Mouse (Mus musculus) forebrain, embryonic 14.5 days (tissue): Measurements from ENCODE around the gene Kpna7. TPM values are rescaled to one million over a fixed set of nuclear protein-coding genes. Genes with fewer than 3 reads are reported as not detected.
A peak's percentile ranks its signal among the peaks of the same experiment; 100 is the strongest.
"Not testable (repeated sequence)": the region's sequence is repeated elsewhere in the genome, so short reads cannot be mapped to it uniquely, and the experiment has no call there.

Experiments
- ATAC-seq: fragments of 200-750 bp; cut with Nextera tagmentation; 2 replicates; pipeline ENCODE4 v1.8.0; 2017; ENCODE audit warnings: mild to moderate bottlenecking, moderate library complexity
- DNase-seq: peaks from one replicate; pipeline ENCODE4 v3.0.0-alpha.2; 2015; ENCODE audit warnings: low spot score
- H3K27ac ChIP-seq: fragments of 300-500 bp; sonication (generic); 2 replicates; pipeline ENCODE4 v1.5.1; 2014; ENCODE audit warnings: low read depth, mild to moderate bottlenecking, control low read depth, low read length, moderate library complexity
- H3K27me3 ChIP-seq: fragments of 300-500 bp; sonication (generic); replicated peaks from 2 replicates; pipeline ENCODE4 v1.6.1; 2014; ENCODE audit warnings: low read length, control low read depth, mixed read lengths; ENCODE audit not compliant: control insufficient read depth, insufficient read depth
- H3K36me3 ChIP-seq: fragments of 300-500 bp; sonication (generic); 2 replicates; pipeline ENCODE4 v1.6.1; 2014; ENCODE audit warnings: low read length, control low read depth; ENCODE audit not compliant: control insufficient read depth, insufficient read depth
- H3K4me1 ChIP-seq: fragments of 300-500 bp; sonication (generic); 2 replicates; pipeline ENCODE4 v1.6.1; 2014; ENCODE audit warnings: antibody characterized with exemption, low read length, control low read depth; ENCODE audit not compliant: control insufficient read depth, insufficient read depth
- H3K4me2 ChIP-seq: fragments of 300-500 bp; sonication (generic); 2 replicates; pipeline ENCODE4 v1.6.1; 2014; ENCODE audit warnings: mild to moderate bottlenecking, control low read depth, low read length
- H3K4me3 ChIP-seq: fragments of 300-500 bp; sonication (generic); 2 replicates; pipeline ENCODE4 v1.5.1; 2014; ENCODE audit warnings: low read depth, low read length, control low read depth
- H3K9ac ChIP-seq: fragments of 300-500 bp; sonication (generic); 2 replicates; pipeline ENCODE4 v1.6.1; 2014; ENCODE audit warnings: mild to moderate bottlenecking, low read length, control low read depth, moderate library complexity
- H3K9me3 ChIP-seq: fragments of 300-500 bp; sonication (generic); replicated peaks from 2 replicates; pipeline ENCODE4 v1.6.1; 2016; ENCODE audit warnings: low read length, control low read depth, mixed read lengths; ENCODE audit not compliant: control insufficient read depth
- WGBS: fragments of 180-500 bp; shearing (Covaris S2); extraction: QIAGEN DNeasy Blood & Tissue Kit; methylation state at CpG from one replicate; pipeline ENCODE4 v1.1.7; 2014; 5-methylcytosine and 5-hydroxymethylcytosine counted together
- polyA plus RNA-seq: library from polyadenylated mRNA; unstranded; fragments of >200 nt; fragmentation: Nextera tagmentation; extraction: Ambion mirVana; gene quantifications from 2 replicates; pipeline ENCODE4 v1.2.1, GENCODE M21; 2014

Gene Kpna7
- polyA plus RNA-seq, 1 experiment from 2014 or later: not detected

GRCm38 (mm10) chr5:145113416-145113815 is 29.6 kb upstream of the Kpna7 start:
- no peaks in the 10 kb centered on the region for H3K9me3 ChIP-seq
- no peak overlapping the region for H3K27ac ChIP-seq
- 45% methylated on average over 2 of the region's 2 CpGs for WGBS
- H3K27me3 ChIP-seq: peaks cover 7% of the 10 kb centered on the region; the same call in 1 of the 2 replicates
- no peak for ATAC-seq
- no peak for DNase-seq
- peak overlapping the region; percentile 60; the same call in 1 of the 2 replicates for H3K4me2 ChIP-seq
- H3K4me1 ChIP-seq: 0 out of 2 replicates have a peak, but pooled peaks cover 2% of the 10 kb centered on the region
- H3K36me3 ChIP-seq: peaks cover 22% of the 10 kb centered on the region
- no peak overlapping the region for H3K9ac ChIP-seq
- no peak overlapping the region for H3K4me3 ChIP-seq

DNA sequence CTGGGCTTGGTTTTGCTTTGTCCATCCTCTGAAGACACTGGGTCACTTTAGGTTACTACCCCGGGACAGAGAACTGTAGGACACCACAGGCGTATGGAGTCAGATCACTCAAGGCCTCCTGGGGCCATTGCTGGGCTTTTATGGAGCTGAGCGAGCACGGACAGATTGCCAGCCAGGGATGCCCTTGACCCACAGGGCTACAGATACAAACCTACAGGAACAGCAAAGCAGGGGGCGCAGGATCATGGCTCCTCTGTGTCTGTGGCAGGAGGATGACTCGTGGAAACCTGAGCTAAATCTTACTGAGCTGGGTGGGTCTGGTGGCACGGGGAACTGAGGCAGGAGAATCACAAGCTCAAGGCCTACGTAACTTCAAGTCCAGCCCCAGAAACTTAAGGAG is 28.7 kb upstream of the Kpna7 start:
- 86% methylated on average over 8 of the region's 8 CpGs for WGBS
- Histone ChIP-seq H3K27ac (no peak overlapping the region), H3K9ac (no peak overlapping the region), H3K4me1 (0 out of 2 replicates have a peak, but pooled peaks cover 2% of the 10 kb centered on the region), H3K4me3 (no peak overlapping the region), H3K36me3 (peaks cover 30% of the 10 kb centered on the region), H3K4me2 (no peak overlapping the region), H3K9me3 (no peaks in the 10 kb centered on the region), H3K27me3 (peaks cover 7% of the 10 kb centered on the region; the same call in 1 of the 2 replicates)
- ATAC-seq (no peak), DNase-seq (no peak)

GRCm38 (mm10) chr5:145110401-145110800 is 26.6 kb upstream of the Kpna7 start:
- H3K4me2 ChIP-seq: no peak overlapping the region
- H3K27me3 ChIP-seq: peaks cover 7% of the 10 kb centered on the region; the same call in 1 of the 2 replicates
- H3K4me1 ChIP-seq: 0 out of 2 replicates have a peak, but pooled peaks cover 2% of the 10 kb centered on the region
- H3K4me3 ChIP-seq: no peak overlapping the region
- H3K9me3 ChIP-seq: no peaks in the 10 kb centered on the region
- no peak overlapping the region for H3K27ac ChIP-seq
- H3K36me3 ChIP-seq: peaks cover 52% of the 10 kb centered on the region
- ATAC-seq: no peak
- WGBS: 91% methylated on average over 6 of the region's 6 CpGs
- DNase-seq: no peak
- no peak overlapping the region for H3K9ac ChIP-seq

- peaks cover 96% of the 10 kb centered on the region for H3K36me3 ChIP-seq
- H3K4me3 ChIP-seq: no peak overlapping the region
- no peak for ATAC-seq
- DNase-seq: no peak
- no peak overlapping the region for H3K9ac ChIP-seq
- no peaks in the 10 kb centered on the region for H3K9me3 ChIP-seq
- H3K4me1 ChIP-seq: no peaks in the 10 kb centered on the region
- H3K4me2 ChIP-seq: no peak overlapping the region
- WGBS: 92% methylated on average over 9 of the region's 9 CpGs
- H3K27ac ChIP-seq: no peak overlapping the region
- no peaks in the 10 kb centered on the region for H3K27me3 ChIP-seq
These were observed 22.0 kb upstream of the Kpna7 start for GRCm38 (mm10) chr5:145105694-145106275.

DNA sequence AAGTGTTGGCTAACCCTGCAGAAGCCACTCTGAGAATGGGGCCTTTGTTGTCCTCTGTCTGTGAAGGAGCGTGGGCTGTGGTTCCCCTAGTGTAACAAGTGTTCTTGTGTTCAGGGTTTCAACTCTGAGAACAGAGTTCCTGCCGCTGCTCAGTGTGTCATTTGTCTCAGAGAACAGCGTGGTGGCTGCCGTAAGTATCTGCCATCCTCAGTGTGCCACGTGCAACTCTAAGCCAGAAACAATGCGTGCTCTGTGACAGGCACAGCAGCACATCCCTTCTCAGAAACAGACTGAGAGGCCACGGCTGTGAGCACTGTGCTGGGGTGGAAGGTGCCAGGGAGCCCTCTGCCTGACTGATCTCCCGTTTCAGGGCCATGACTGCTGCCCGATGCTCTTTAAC is 20.5 kb upstream of the Kpna7 start:
- no peaks in the 10 kb centered on the region for H3K27me3 ChIP-seq
- ATAC-seq: no peak
- H3K27ac ChIP-seq: no peak overlapping the region
- no peak overlapping the region for H3K4me3 ChIP-seq
- DNase-seq: no peak
- H3K9me3 ChIP-seq: no peaks in the 10 kb centered on the region
- H3K4me1 ChIP-seq: no peaks in the 10 kb centered on the region
- no peak overlapping the region for H3K4me2 ChIP-seq
- H3K36me3 ChIP-seq: peaks cover 96% of the 10 kb centered on the region
- H3K9ac ChIP-seq: no peak overlapping the region
- 92% methylated on average over 9 of the region's 9 CpGs for WGBS

GRCm38 (mm10) chr5:145102706-145103105 is 18.9 kb upstream of the Kpna7 start:
- no peaks in the 10 kb centered on the region for H3K9me3 ChIP-seq
- ATAC-seq: no peak
- no peak for DNase-seq
- no peak overlapping the region for H3K27ac ChIP-seq
- WGBS: 87% methylated on average over 4 of the region's 4 CpGs
- H3K4me2 ChIP-seq: no peak overlapping the region
- no peaks in the 10 kb centered on the region for H3K4me1 ChIP-seq
- no peak overlapping the region for H3K4me3 ChIP-seq
- H3K27me3 ChIP-seq: no peaks in the 10 kb centered on the region
- H3K36me3 ChIP-seq: peaks cover 96% of the 10 kb centered on the region
- no peak overlapping the region for H3K9ac ChIP-seq

DNA sequence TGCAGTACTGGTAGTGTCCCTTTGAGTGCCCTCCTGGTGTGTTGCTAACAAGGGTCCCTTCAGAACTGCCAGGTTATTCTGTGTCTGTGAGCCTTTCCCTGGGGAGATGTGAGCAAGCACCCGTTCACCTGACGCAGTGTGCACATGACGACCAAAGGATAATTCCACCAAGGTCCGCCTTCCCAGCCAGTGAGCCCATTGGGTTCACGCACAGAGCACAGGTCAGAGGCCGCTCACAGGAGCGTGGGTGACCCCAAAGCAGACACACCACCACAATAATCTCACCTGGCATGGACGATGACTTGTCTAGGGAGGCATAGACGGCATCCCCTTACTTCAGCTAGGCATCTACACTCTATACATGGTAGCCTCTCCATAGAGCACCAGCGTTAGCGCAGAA is 17.6 kb upstream of the Kpna7 start:
- not testable (repeated sequence) for DNase-seq, ATAC-seq, H3K4me1 ChIP-seq, H3K27me3 ChIP-seq, H3K27ac ChIP-seq, H3K9me3 ChIP-seq, H3K4me2 ChIP-seq, H3K9ac ChIP-seq, H3K4me3 ChIP-seq
- 97% methylated on average over 11 of the region's 11 CpGs for whole genome bisulfite sequencing
- peaks cover 96% of the 10 kb centered on the region for H3K36me3 ChIP-seq

GRCm38 (mm10) chr5:145100960-145101359 is 17.1 kb upstream of the Kpna7 start:
- Histone ChIP-seq H3K27ac (no peak overlapping the region), H3K9ac (no peak overlapping the region), H3K9me3 (no peaks in the 10 kb centered on the region), H3K4me2 (no peak overlapping the region), H3K4me1 (no peaks in the 10 kb centered on the region), H3K36me3 (peaks cover 96% of the 10 kb centered on the region), H3K4me3 (no peak overlapping the region), H3K27me3 (no peaks in the 10 kb centered on the region)
- DNase-seq (no peak), ATAC-seq (no peak)
- WGBS: 96% methylated on average over 9 of the region's 9 CpGs

- DNase-seq (no peak), ATAC-seq (no peak)
- H3K27ac ChIP-seq: no peak overlapping the region
- H3K9me3 ChIP-seq: no peaks in the 10 kb centered on the region
- no peak overlapping the region for H3K4me3 ChIP-seq
- H3K4me2 ChIP-seq: no peak overlapping the region
- no peaks in the 10 kb centered on the region for H3K4me1 ChIP-seq
- peaks cover 96% of the 10 kb centered on the region for H3K36me3 ChIP-seq
- WGBS: 93% methylated on average over 10 of the region's 10 CpGs
- H3K27me3 ChIP-seq: no peaks in the 10 kb centered on the region
- no peak overlapping the region for H3K9ac ChIP-seq
These were observed 14.6 kb upstream of the Kpna7 start for GRCm38 (mm10) chr5:145098340-145098821.
